Mouse (Mus musculus) embryo, embryonic 9.5 days (tissue): ENCODE data around the gene Sned1.

ENCODE experiments used
- DNase-seq: peaks from one replicate; pipeline ENCODE4 v3.0.0-alpha.2; 2017; ENCODE audit errors: extremely low spot score

The Sned1 gene

GRCm38 (mm10) chr1:93229221-93229620 lies 6.4 kb upstream of the Sned1 start:
- DNase-seq: no peak

- no peak for DNase-seq
Measured at GRCm38 (mm10) chr1:93229626-93230025, 6.0 kb upstream of the Sned1 start.

GRCm38 (mm10) chr1:93236545-93236924 lies 894 bp downstream of the Sned1 start:
- peak; percentile 30 for DNase-seq

GRCm38 (mm10) chr1:93237676-93238075 lies 2.0 kb downstream of the Sned1 start:
- DNase-seq: no peak

- no peak for DNase-seq
Measured at GRCm38 (mm10) chr1:93238201-93238600, 2.6 kb downstream of the Sned1 start.

GRCm38 (mm10) chr1:93245936-93246335 lies 10.3 kb downstream of the Sned1 start:
- DNase-seq: no peak

GRCm38 (mm10) chr1:93252586-93252985 lies 16.9 kb downstream of the Sned1 start:
- no peak for DNase-seq

GRCm38 (mm10) chr1:93255761-93256160 lies 20.1 kb downstream of the Sned1 start:
- DNase-seq: no peak

GRCm38 (mm10) chr1:93257560-93257959 lies 21.9 kb downstream of the Sned1 start:
- DNase-seq: no peak

GRCm38 (mm10) chr1:93267207-93267606 lies 31.6 kb downstream of the Sned1 start:
- no peak for DNase-seq

- no peak for DNase-seq
Measured at GRCm38 (mm10) chr1:93268246-93268645, 32.6 kb downstream of the Sned1 start.

GRCm38 (mm10) chr1:93270516-93271240 lies 35.0 kb downstream of the Sned1 start:
- no peak for DNase-seq

- no peak for DNase-seq
Measured at GRCm38 (mm10) chr1:93271751-93272150, 36.1 kb downstream of the Sned1 start.

GRCm38 (mm10) chr1:93272409-93272821 lies 36.8 kb downstream of the Sned1 start:
- peak; percentile 68 for DNase-seq

- DNase-seq: no peak
Measured at GRCm38 (mm10) chr1:93275561-93275960, 39.9 kb downstream of the Sned1 start.

- no peak for DNase-seq
Measured at GRCm38 (mm10) chr1:93277041-93277440, 41.4 kb downstream of the Sned1 start.

GRCm38 (mm10) chr1:93289678-93290214 lies 54.1 kb downstream of the Sned1 start:
- no peak for DNase-seq

GRCm38 (mm10) chr1:93290956-93291355 lies 55.3 kb downstream of the Sned1 start:
- DNase-seq: no peak

GRCm38 (mm10) chr1:93291591-93291990 lies 56.0 kb downstream of the Sned1 start:
- DNase-seq: no peak

GRCm38 (mm10) chr1:93292006-93292405 lies 56.4 kb downstream of the Sned1 start:
- DNase-seq: no peak

GRCm38 (mm10) chr1:93294491-93294890 lies 58.9 kb downstream of the Sned1 start:
- DNase-seq: peak; percentile 61

- DNase-seq: no peak
Measured at GRCm38 (mm10) chr1:93299791-93300190, 64.2 kb downstream of the Sned1 start.

- no peak for DNase-seq
Measured at GRCm38 (mm10) chr1:93300578-93300977, 64.9 kb downstream of the Sned1 start.
